Mouse (Mus musculus) kidney, adult 2 months (tissue): ENCODE measurements at regions not wholly inside any gene's neighbourhood (a gene's known extent, or its start where the extent isn't known, plus 50 kb on each side); places are given as distances from the start of the nearest gene placed in this dataset.

Source experiments
- DNase-seq: peaks from one replicate; pipeline ENCODE4 v3.0.0; 2021
- H3K27ac ChIP-seq: fragments of 200-500 bp; 2 replicates; pipeline ENCODE4 v1.5.1; 2012; ENCODE audit warnings: low read depth, low read length, control low read depth, inconsistent platforms; ENCODE audit not compliant: insufficient read depth
- H3K27me3 ChIP-seq: fragments of 200-500 bp; replicated peaks from 2 replicates; pipeline ENCODE4 v1.6.1; 2012; ENCODE audit warnings: mild to moderate bottlenecking, moderate library complexity, low read length, inconsistent platforms; ENCODE audit not compliant: control insufficient read depth, insufficient read depth
- H3K36me3 ChIP-seq: fragments of 200-500 bp; 2 replicates; pipeline ENCODE4 v1.6.1; 2012; ENCODE audit warnings: mild to moderate bottlenecking, moderate library complexity, low read length, inconsistent platforms; ENCODE audit not compliant: control insufficient read depth, insufficient read depth
- H3K4me1 ChIP-seq: fragments of 200-500 bp; 2 replicates; pipeline ENCODE4 v1.6.1; 2011; ENCODE audit warnings: low read length; ENCODE audit not compliant: control insufficient read depth, insufficient read depth
- H3K4me3 ChIP-seq: fragments of 200-500 bp; 2 replicates; pipeline ENCODE4 v1.5.1; 2011; ENCODE audit warnings: mild to moderate bottlenecking, low read depth, low read length, control low read depth; ENCODE audit not compliant: insufficient read depth
- CTCF ChIP-seq: fragments of 200-500 bp; conservative IDR thresholded peaks from 2 replicates; pipeline ENCODE4 v1.5.1; 2011; ENCODE audit warnings: low read depth, mild to moderate bottlenecking, control low read depth, low read length, moderate library complexity, mixed read lengths; ENCODE audit not compliant: insufficient read depth, insufficient read length
- POLR2A ChIP-seq: fragments of 200-500 bp; IDR thresholded peaks from one replicate; pipeline ENCODE4 v1.6.1; 2011; ENCODE audit warnings: low read depth, low read length, control low read depth
- WGBS: fragments of 180-500 bp; shearing (Covaris S2); methylation state at CpG from one replicate; pipeline ENCODE4 v1.1.7; 2018; 5-methylcytosine and 5-hydroxymethylcytosine counted together

DNA sequence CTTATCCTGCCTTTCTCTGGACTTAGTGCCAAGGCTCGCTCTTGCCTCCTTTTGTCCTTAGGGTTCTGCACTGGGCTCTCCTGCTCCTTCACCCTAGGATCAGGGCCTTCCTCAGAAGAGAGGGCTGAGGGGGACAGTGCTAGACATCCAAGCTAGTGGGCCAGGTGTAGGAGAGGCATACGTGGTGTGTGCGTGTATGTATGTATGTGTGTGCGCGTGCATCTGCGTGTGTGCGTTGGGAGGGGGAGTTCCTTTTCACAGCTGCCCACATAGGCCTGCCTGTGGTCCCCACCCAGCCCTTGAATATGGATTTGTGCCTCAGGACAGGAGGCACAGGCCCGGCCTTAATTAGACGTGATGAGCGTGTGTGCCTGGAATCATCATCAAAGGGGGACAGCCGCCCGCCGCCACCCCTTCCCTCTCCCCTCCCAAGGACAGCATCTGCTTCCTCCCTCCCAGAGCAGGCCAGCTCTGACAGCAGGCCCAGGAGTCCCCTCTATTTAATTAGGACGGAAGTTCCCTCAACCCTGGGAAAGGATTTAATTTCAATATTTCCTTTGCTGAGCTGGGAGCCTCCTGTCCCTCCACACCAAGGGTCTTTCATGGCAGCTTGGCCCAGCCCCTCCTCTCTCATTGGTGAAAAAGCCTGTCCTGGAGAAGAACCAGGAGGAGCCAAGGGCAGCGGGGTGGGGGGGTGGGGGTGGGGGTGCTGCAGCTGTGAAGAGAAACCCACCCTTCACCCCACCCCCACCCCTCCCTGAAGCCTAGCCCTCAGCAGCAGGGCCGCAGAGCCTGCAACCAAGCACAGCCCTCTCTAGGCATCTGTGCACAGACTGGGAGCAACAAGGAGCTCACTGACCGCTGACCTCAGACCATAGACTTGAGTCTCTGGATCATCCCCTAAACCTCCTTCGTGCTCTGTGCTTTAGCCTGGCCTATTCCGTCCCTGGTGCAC, 155.8 kb upstream of the A530016L24Rik start:
- Histone ChIP-seq H3K4me3 (no peak overlapping the region), H3K36me3 (no peaks in the 10 kb centered on the region), H3K4me1 (peaks cover 10% of the 10 kb centered on the region; the same call in 1 of the 2 replicates), H3K27me3 (no peaks in the 10 kb centered on the region), H3K27ac (no peak overlapping the region)
- DNase-seq, result no peak
- TF ChIP-seq POLR2A (no peak), CTCF (no peak)
- WGBS, result 70% methylated on average over 19 of the region's 19 CpGs

DNA sequence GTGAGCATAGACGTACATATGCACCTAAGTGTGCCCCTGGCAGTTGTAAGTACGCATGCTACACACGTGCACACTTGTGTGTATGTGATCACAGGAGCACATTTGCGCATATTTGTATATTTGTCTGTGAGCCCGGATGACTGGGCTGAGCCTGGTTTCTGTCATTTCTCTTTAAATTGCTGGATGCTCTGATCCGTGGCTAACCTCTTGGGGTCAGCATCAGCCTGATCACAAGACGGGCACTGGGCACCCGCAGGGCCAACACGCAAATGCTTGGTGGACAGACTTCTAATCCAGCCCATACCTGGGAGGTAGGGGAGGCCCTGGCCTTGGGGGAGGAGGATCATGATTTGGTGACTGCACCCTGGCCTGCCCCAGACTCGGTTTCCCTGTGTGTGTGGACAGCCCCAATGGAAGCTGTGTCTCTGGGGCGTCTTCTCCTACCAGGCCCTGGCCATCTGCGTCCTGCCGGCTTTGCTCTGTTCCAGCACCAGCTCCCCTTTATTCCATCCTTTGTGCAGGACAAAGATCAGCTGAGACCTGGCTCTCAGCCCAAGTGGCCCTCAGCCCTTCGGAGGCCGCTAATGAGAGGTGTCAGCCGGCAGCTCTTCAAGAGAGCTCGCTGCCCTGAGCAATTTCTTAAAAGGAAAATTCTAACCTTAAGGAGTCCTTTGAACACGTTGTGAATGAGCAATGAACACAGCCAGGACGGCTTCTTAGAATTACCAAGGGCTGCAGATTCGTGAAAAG, 155.0 kb upstream of the A530016L24Rik start:
- no peak for TF ChIP-seq CTCF
- no peak for TF ChIP-seq POLR2A
- Histone ChIP-seq H3K27ac (no peak overlapping the region), H3K4me3 (no peak overlapping the region), H3K4me1 (peaks cover 10% of the 10 kb centered on the region; the same call in 1 of the 2 replicates), H3K27me3 (no peaks in the 10 kb centered on the region), H3K36me3 (no peaks in the 10 kb centered on the region)
- WGBS, result 54% methylated on average over 20 of the region's 20 CpGs
- DNase-seq, result peak; percentile 81

DNA sequence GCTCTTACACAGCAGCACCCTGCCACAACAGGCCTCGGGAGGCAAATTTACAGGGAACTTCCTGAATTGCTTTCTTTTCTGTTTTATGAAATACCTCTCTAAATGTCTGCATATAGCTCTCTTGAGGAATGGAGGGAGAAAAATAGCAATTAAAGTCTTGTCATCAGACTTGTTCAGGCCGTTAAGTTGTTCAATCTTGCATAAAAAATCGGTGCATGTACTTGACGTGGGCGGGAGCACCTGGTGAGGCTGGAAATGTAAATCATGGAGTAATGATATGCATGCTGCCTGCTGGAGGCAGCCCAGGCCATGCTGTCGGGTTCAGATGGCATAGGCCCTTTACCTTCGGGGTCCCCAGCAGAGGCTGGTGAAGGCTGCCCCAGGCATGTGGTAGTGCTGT, 153.6 kb upstream of the A530016L24Rik start:
- H3K4me3 ChIP-seq, result no peak overlapping the region
- no peak for TF ChIP-seq CTCF
- no peaks in the 10 kb centered on the region for H3K36me3 ChIP-seq
- H3K27me3 ChIP-seq, result no peaks in the 10 kb centered on the region
- no peak overlapping the region for H3K27ac ChIP-seq
- DNase-seq, result no peak
- WGBS, result 59% methylated on average over 7 of the region's 7 CpGs
- peaks cover 10% of the 10 kb centered on the region; the same call in 1 of the 2 replicates for H3K4me1 ChIP-seq

DNA sequence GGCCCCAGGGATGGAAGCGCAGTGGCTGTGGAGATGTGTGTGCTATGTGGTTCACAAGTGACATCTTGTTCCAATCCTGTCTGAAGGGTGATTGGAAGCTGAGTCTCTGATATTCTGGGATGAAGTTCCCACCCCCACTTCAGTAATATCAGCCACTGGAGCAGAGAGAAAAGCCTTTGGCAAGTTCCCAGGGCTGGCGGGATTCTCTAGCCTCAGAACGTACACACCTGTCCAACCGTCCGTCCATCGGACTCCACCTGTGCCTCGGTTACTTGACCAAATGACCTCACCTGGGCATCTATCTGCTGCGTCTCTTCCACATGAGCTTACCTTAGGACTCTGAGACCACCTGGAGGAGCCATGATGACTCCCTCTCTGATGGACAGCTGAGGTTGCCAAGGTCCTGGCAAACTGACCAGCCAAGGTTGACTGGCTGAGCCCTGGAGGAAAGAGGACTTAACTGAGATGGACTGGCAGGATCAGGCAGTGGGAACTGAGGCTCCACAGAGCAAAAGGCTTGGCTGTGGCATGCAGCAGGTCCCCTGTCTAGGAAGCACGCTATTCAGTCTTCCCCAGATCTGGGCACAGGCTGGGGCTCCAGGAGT, 152.5 kb upstream of the A530016L24Rik start:
- no peak overlapping the region for H3K27ac ChIP-seq
- H3K27me3 ChIP-seq, result no peaks in the 10 kb centered on the region
- WGBS, result 85% methylated on average over 9 of the region's 9 CpGs
- peaks cover 9% of the 10 kb centered on the region; the same call in 1 of the 2 replicates for H3K4me1 ChIP-seq
- DNase-seq, result no peak
- H3K4me3 ChIP-seq, result no peak overlapping the region
- no peaks in the 10 kb centered on the region for H3K36me3 ChIP-seq
- TF ChIP-seq POLR2A (no peak), CTCF (no peak)

DNA sequence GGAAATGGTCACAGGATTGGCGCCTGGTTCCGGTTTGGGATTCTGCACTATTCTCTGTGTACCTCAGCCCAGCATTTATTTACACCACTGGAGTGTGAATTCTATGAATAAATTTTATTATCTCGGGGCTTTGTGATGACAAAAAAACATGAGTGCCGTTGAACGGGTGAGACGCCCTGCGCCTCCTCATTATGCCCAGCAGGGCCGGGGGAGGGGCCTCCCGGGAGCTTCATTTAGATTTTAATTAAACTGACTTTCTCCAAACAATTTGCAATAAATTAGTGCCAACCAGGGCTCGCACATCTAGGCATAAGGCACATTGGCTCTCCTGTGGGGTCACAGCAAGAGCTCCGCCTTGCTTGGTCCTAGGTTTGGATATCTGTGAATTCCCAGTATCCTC, 151.8 kb upstream of the A530016L24Rik start:
- H3K4me3 ChIP-seq, result no peak overlapping the region
- H3K27ac ChIP-seq, result no peak overlapping the region
- TF ChIP-seq CTCF (no peak), POLR2A (no peak)
- no peaks in the 10 kb centered on the region for H3K27me3 ChIP-seq
- H3K36me3 ChIP-seq, result no peaks in the 10 kb centered on the region
- peaks cover 7% of the 10 kb centered on the region; the same call in 1 of the 2 replicates for H3K4me1 ChIP-seq
- 60% methylated on average over 11 of the region's 11 CpGs for WGBS
- DNase-seq, result peak; percentile 34

DNA sequence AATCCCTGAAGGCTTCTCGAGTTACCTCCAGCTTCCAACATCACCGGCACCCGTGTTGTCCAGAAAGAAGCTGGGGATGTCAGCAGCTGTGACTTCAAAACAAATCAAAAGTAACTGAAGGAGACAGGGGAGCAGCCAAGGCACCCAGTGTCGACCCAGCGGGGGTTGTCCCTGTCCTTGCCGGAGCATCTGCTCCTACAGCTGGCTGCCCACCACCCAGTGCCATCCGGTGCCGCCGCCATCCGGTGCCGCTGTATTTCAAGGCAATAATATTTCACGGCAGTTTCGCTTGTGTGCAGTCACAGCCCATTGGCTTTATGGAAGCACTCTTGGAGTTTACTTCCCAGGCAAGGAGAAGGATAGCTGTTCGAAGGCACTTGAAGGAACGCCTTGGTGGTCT, 150.3 kb upstream of the A530016L24Rik start:
- Histone ChIP-seq H3K27ac (no peak overlapping the region), H3K4me1 (peaks cover 4% of the 10 kb centered on the region; the same call in 1 of the 2 replicates), H3K27me3 (no peaks in the 10 kb centered on the region), H3K36me3 (no peaks in the 10 kb centered on the region), H3K4me3 (no peak overlapping the region)
- no peak for DNase-seq
- 52% methylated on average over 15 of the region's 15 CpGs for WGBS
- TF ChIP-seq CTCF (no peak), POLR2A (no peak)

DNA sequence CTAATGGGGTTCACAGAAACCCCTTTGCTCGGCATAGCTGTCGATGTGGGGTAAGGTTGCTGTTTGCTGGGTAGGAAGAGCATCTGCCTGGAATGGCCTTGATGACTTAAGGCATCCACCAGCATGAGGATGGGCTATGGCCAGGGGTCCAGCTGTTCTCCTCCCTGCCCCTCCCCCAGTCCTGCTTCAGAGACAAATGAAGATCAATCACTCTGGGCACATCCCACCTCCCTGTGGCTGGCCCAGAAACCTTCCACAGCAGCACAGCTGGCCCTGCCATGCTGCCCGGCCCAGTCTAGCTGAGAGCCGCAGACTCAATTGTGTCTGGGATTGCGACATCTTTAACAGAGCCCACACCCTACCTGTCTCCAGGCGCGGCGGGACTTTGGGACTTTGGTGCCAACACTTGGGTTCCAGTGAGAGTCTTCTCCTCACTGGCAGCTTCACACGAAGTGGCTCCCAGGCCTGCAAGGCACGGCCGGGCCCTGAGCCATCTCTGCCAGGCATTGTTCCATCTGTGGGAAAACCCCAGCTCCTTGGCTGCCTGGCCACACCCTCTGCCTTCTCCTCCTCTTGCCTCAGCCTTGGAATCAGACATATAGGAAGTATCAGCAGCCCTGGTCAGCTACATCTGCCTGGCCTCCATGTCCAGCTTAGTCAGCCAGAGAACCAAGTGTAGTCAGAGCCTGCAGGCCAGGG, 149.6 kb upstream of the A530016L24Rik start:
- WGBS, result 78% methylated on average over 11 of the region's 11 CpGs

More for the DNA sequence above, 149.6 kb upstream of the A530016L24Rik start:
- TF ChIP-seq POLR2A, result no peak
- TF ChIP-seq CTCF, result no peak
- no peak overlapping the region for H3K27ac ChIP-seq
- no peaks in the 10 kb centered on the region for H3K36me3 ChIP-seq
- peak; percentile 41 for DNase-seq
- no peak overlapping the region for H3K4me3 ChIP-seq
- H3K4me1 ChIP-seq, result no peaks in the 10 kb centered on the region
- H3K27me3 ChIP-seq, result no peaks in the 10 kb centered on the region
